Mouse (Mus musculus): ENCODE results near the gene Pea15a. TPM values are rescaled to one million over a fixed set of nuclear protein-coding genes. Genes with fewer than 3 reads are reported as not detected.

The Pea15a gene
- total and polyA plus RNA-seq, 2 experiments from 2014 or later = 311 to 501 TPM

GRCm38 (mm10) chr1:172240945-172241708 is 34.5 kb upstream of the Pea15a start:
- no peak overlapping the region for H3K4me2 ChIP-seq (ENCODE audit: low read depth, low read length, poor library complexity, severe bottlenecking)
- H3K27ac ChIP-seq (ENCODE audit: low read depth, low read length) = no peak overlapping the region
- DNase-seq (ENCODE audit: low spot score) = no peak
- H3K9ac ChIP-seq (replicated peaks; ENCODE audit: low read length, poor library complexity, severe bottlenecking) = no peak overlapping the region
- no peaks in the 10 kb centered on the region for H3K9me3 ChIP-seq (ENCODE audit: low read length)
- no peak for TF ChIP-seq CTCF (IDR thresholded peaks at IDR 0.05)
- no peaks in the 10 kb centered on the region for H3K27me3 ChIP-seq (ENCODE audit: insufficient read depth, low read length)
- no peaks in the 10 kb centered on the region for H3K4me1 ChIP-seq (ENCODE audit: insufficient read depth, low read length)
- no peak overlapping the region for H3K4me3 ChIP-seq (ENCODE audit: low read depth, low read length)
- 27% methylated on average over 6 of the region's 6 CpGs for WGBS
- H3K36me3 ChIP-seq (ENCODE audit: insufficient read depth, low read length) = no peaks in the 10 kb centered on the region
- ATAC-seq (ENCODE audit: low FRiP score) = no peak

GRCm38 (mm10) chr1:172229215-172229614 is 22.6 kb upstream of the Pea15a start:
- no peaks in the 10 kb centered on the region for H3K9me3 ChIP-seq (ENCODE audit: low read length)
- DNase-seq (ENCODE audit: low spot score) (no peak), ATAC-seq (ENCODE audit: low FRiP score) (no peak)
- no peak overlapping the region for H3K4me2 ChIP-seq (ENCODE audit: low read depth, low read length, poor library complexity, severe bottlenecking)
- H3K27me3 ChIP-seq (ENCODE audit: insufficient read depth, low read length) = no peaks in the 10 kb centered on the region
- no peak for TF ChIP-seq CTCF (IDR thresholded peaks at IDR 0.05)
- 93% methylated on average over 1 of the region's 1 CpGs for WGBS
- H3K4me3 ChIP-seq (ENCODE audit: low read depth, low read length) = no peak overlapping the region
- H3K36me3 ChIP-seq (ENCODE audit: insufficient read depth, low read length) = no peaks in the 10 kb centered on the region
- H3K4me1 ChIP-seq (ENCODE audit: insufficient read depth, low read length) = no peaks in the 10 kb centered on the region
- no peak overlapping the region for H3K27ac ChIP-seq (ENCODE audit: low read depth, low read length)
- no peak overlapping the region for H3K9ac ChIP-seq (replicated peaks; ENCODE audit: low read length, poor library complexity, severe bottlenecking)

- H3K27ac ChIP-seq (ENCODE audit: low read depth, low read length) = no peak overlapping the region
- WGBS = 73% methylated on average over 2 of the region's 2 CpGs
- no peak overlapping the region for H3K4me2 ChIP-seq (ENCODE audit: low read depth, low read length, poor library complexity, severe bottlenecking)
- H3K27me3 ChIP-seq (ENCODE audit: insufficient read depth, low read length) = no peaks in the 10 kb centered on the region
- H3K4me1 ChIP-seq (ENCODE audit: insufficient read depth, low read length) = no peaks in the 10 kb centered on the region
- no peak for TF ChIP-seq CTCF (IDR thresholded peaks at IDR 0.05)
- ATAC-seq (ENCODE audit: low FRiP score) (no peak), DNase-seq (ENCODE audit: low spot score) (no peak)
- no peaks in the 10 kb centered on the region for H3K36me3 ChIP-seq (ENCODE audit: insufficient read depth, low read length)
- no peak overlapping the region for H3K4me3 ChIP-seq (ENCODE audit: low read depth, low read length)
- H3K9me3 ChIP-seq (ENCODE audit: low read length) = no peaks in the 10 kb centered on the region
- no peak overlapping the region for H3K9ac ChIP-seq (replicated peaks; ENCODE audit: low read length, poor library complexity, severe bottlenecking)
These were observed 21.6 kb upstream of the Pea15a start for GRCm38 (mm10) chr1:172228209-172228608.

- H3K4me1 ChIP-seq (ENCODE audit: insufficient read depth, low read length) = peaks cover 15% of the 10 kb centered on the region
- H3K9ac ChIP-seq (replicated peaks; ENCODE audit: low read length, poor library complexity, severe bottlenecking) = no peak overlapping the region
- ATAC-seq (ENCODE audit: low FRiP score) (no peak), DNase-seq (ENCODE audit: low spot score) (no peak)
- H3K9me3 ChIP-seq (ENCODE audit: low read length) = no peaks in the 10 kb centered on the region
- 48% methylated on average over 11 of the region's 11 CpGs for WGBS
- H3K4me3 ChIP-seq (ENCODE audit: low read depth, low read length) = no peak overlapping the region
- no peak overlapping the region for H3K27ac ChIP-seq (ENCODE audit: low read depth, low read length)
- no peaks in the 10 kb centered on the region for H3K36me3 ChIP-seq (ENCODE audit: insufficient read depth, low read length)
- TF ChIP-seq CTCF (IDR thresholded peaks at IDR 0.05) = no peak
- no peaks in the 10 kb centered on the region for H3K27me3 ChIP-seq (ENCODE audit: insufficient read depth, low read length)
- H3K4me2 ChIP-seq (ENCODE audit: low read depth, low read length, poor library complexity, severe bottlenecking) = no peak overlapping the region
These were observed 14.9 kb upstream of the Pea15a start for GRCm38 (mm10) chr1:172221297-172222063.

- Histone ChIP-seq H3K27me3 (ENCODE audit: insufficient read depth, low read length) (no peaks in the 10 kb centered on the region), H3K4me3 (ENCODE audit: low read depth, low read length) (no peak overlapping the region), H3K4me2 (ENCODE audit: low read depth, low read length, poor library complexity, severe bottlenecking) (no peak overlapping the region), H3K36me3 (ENCODE audit: insufficient read depth, low read length) (no peaks in the 10 kb centered on the region), H3K4me1 (ENCODE audit: insufficient read depth, low read length) (peaks cover 15% of the 10 kb centered on the region), H3K27ac (ENCODE audit: low read depth, low read length) (no peak overlapping the region; the same call in 1 of the 2 replicates), H3K9me3 (ENCODE audit: low read length) (no peaks in the 10 kb centered on the region), H3K9ac (replicated peaks; ENCODE audit: low read length, poor library complexity, severe bottlenecking) (no peak overlapping the region)
- WGBS = 29% methylated on average over 10 of the region's 10 CpGs
- peak; percentile 88 for DNase-seq (ENCODE audit: low spot score)
- peak; percentile 21; the same call in 1 of the 2 replicates for ATAC-seq (ENCODE audit: low FRiP score)
- TF ChIP-seq CTCF (IDR thresholded peaks at IDR 0.05) = no peak
These were observed 13.8 kb upstream of the Pea15a start for GRCm38 (mm10) chr1:172220414-172220813.

All from midbrain, postnatal 0 days (tissue).